Mouse (Mus musculus) MEL (cell line): ENCODE results near the gene Mrps36.

ENCODE experiments used
- BHLHE40 ChIP-seq: IDR thresholded peaks from 2 replicates; pipeline ENCODE4 v1.6.1; 2012; ENCODE audit warnings: low read depth, mild to moderate bottlenecking, inconsistent platforms, low read length, improper control_type of control experiment, borderline replicate concordance
- CTCF ChIP-seq, 3 experiments: IDR thresholded peaks in 2 of 3; conservative IDR thresholded peaks in 1 of 3; 2 replicates each; pipeline ENCODE4 v1.5.1; 2011 to 2012; ENCODE audit warnings: low read length in 3 of 3, low read depth in 2 of 3, mild to moderate bottlenecking in 2 of 3, improper control_type of control experiment in 1 of 3, inconsistent platforms in 1 of 3, mixed read lengths in 1 of 3, moderate library complexity in 1 of 3; ENCODE audit not compliant: control insufficient read depth in 1 of 3, insufficient read depth in 1 of 3, poor library complexity in 1 of 3, severe bottlenecking in 1 of 3
- ELF1 ChIP-seq: IDR thresholded peaks from 2 replicates; pipeline ENCODE4 v1.6.1; 2014; ENCODE audit warnings: low read depth, mild to moderate bottlenecking, inconsistent platforms, low read length, improper control_type of control experiment, moderate library complexity
- EP300 ChIP-seq, 2 experiments: IDR thresholded peaks; 2 replicates each; pipeline ENCODE4 v1.6.1; 2011; ENCODE audit warnings: improper control_type of control experiment in 2 of 2, low read length in 2 of 2, low read depth in 1 of 2, mild to moderate bottlenecking in 1 of 2
- GATA1 ChIP-seq: IDR thresholded peaks from 2 replicates; pipeline ENCODE4 v1.6.1; 2011; ENCODE audit warnings: low read depth, low read length, improper control_type of control experiment
- KAT2A ChIP-seq: conservative IDR thresholded peaks from 2 replicates; pipeline ENCODE4 v1.6.1; 2012; ENCODE audit warnings: low read depth, low read length, improper control_type of control experiment, inconsistent platforms
- MEF2A ChIP-seq: IDR thresholded peaks from 2 replicates; pipeline ENCODE4 v1.6.1; 2014; ENCODE audit warnings: low read depth, mild to moderate bottlenecking, inconsistent platforms, low read length, improper control_type of control experiment; ENCODE audit not compliant: poor library complexity, insufficient replicate concordance, severe bottlenecking; ENCODE audit errors: extremely low read depth
- MXI1 ChIP-seq: IDR thresholded peaks from 2 replicates; pipeline ENCODE4 v1.6.1; 2011; ENCODE audit warnings: mild to moderate bottlenecking, low read depth, low read length, improper control_type of control experiment
- POLR2A ChIP-seq, 2 experiments: IDR thresholded peaks; 2 replicates each; pipeline ENCODE4 v1.6.1; 2011 to 2012; ENCODE audit warnings: low read length in 2 of 2, mild to moderate bottlenecking in 2 of 2, control low read depth in 1 of 2, improper control_type of control experiment in 1 of 2, low read depth in 1 of 2, moderate library complexity in 1 of 2; ENCODE audit not compliant: control insufficient read depth in 1 of 2, insufficient read depth in 1 of 2, poor library complexity in 1 of 2
- TCF12 ChIP-seq: IDR thresholded peaks from 2 replicates; pipeline ENCODE4 v1.6.1; 2014; ENCODE audit warnings: low read depth, mild to moderate bottlenecking, inconsistent platforms, low read length, improper control_type of control experiment, moderate library complexity
- USF1 ChIP-seq: IDR thresholded peaks from 2 replicates; pipeline ENCODE4 v1.6.1; 2014; ENCODE audit warnings: low read depth, mild to moderate bottlenecking, inconsistent platforms, low read length, improper control_type of control experiment, moderate library complexity
- ZC3H11A ChIP-seq: IDR thresholded peaks from 2 replicates; pipeline ENCODE4 v1.6.1; 2012; ENCODE audit warnings: low read depth, mild to moderate bottlenecking, inconsistent platforms, low read length, improper control_type of control experiment
- ZKSCAN1 ChIP-seq: IDR thresholded peaks from 2 replicates; pipeline ENCODE4 v1.6.1; 2012; ENCODE audit warnings: low read depth, mild to moderate bottlenecking, inconsistent platforms, low read length, improper control_type of control experiment, moderate library complexity
- ZMIZ1 ChIP-seq: IDR thresholded peaks from 2 replicates; pipeline ENCODE4 v1.6.1; 2012; ENCODE audit warnings: low read depth, mild to moderate bottlenecking, inconsistent platforms, low read length, improper control_type of control experiment, moderate library complexity

DNA sequence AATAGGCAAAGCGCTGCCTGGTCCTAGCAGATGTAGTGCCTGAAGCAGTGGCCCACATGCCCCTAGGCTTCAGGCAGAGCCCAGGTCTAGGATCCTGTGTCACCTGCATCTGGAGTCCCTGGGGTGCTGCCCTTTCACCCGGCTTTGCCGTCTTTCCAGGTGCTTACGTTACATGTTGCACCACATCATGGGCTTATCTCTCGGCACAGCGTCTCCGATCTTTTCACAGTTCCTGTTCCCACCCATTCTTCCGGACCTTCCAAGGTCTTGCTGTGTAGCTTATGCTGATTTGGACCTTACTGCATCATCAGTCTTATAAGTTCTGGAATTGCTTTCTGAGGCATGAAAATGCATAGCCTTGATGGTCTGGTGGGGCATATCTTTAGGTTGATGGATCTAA is 8.1 kb upstream of the Mrps36 start:
- 0 out of 2 replicates have a peak, but pooled peaks have one; percentile 21 for TF ChIP-seq ELF1
- no peak for TF ChIP-seq BHLHE40
- no peak for TF ChIP-seq ZKSCAN1
- TF ChIP-seq POLR2A (IDR thresholded peaks at IDR 0.05; ENCODE audit: control insufficient read depth in 1 of 2, insufficient read depth in 1 of 2, low read depth in 1 of 2, low read length in 2 of 2, poor library complexity in 1 of 2) = no peak
- TF ChIP-seq MEF2A = no peak
- no peak for TF ChIP-seq CTCF (IDR thresholded peaks at IDR 0.05 in 2 of 3, conservative IDR thresholded peaks at IDR 0.05 in 1 of 3; ENCODE audit: control insufficient read depth in 1 of 3, insufficient read depth in 1 of 3, low read depth in 2 of 3, low read length in 3 of 3, poor library complexity in 1 of 3, severe bottlenecking in 1 of 3)
- no peak for TF ChIP-seq MXI1
- TF ChIP-seq TCF12 = peak; percentile 79
- peak; percentile 90 for TF ChIP-seq GATA1
- peak; percentile 72 to 76 for TF ChIP-seq EP300 (IDR thresholded peaks at IDR 0.05; ENCODE audit: low read depth in 1 of 2, low read length in 2 of 2)
- no peak for TF ChIP-seq ZMIZ1
- TF ChIP-seq KAT2A = no peak
- no peak for TF ChIP-seq USF1
- TF ChIP-seq ZC3H11A = no peak
